Mouse (Mus musculus) limb, embryonic 13.5 days (tissue): ENCODE data around the gene Asap2. TPM values are rescaled to one million over a fixed set of nuclear protein-coding genes. Genes with fewer than 3 reads are reported as not detected.

Experiments used
- ATAC-seq: fragments of 200-750 bp; cut with Nextera tagmentation; 2 replicates; pipeline ENCODE4 v1.8.0; 2017; ENCODE audit warnings: low read depth, moderate number of reproducible peaks, moderate TSS enrichment; ENCODE audit not compliant: low FRiP score
- H3K27ac ChIP-seq: fragments of 300-500 bp; sonication (generic); 2 replicates; pipeline ENCODE4 v1.5.1; 2015; ENCODE audit warnings: inconsistent platforms, mild to moderate bottlenecking, moderate library complexity
- H3K27me3 ChIP-seq: fragments of 300-500 bp; sonication (generic); 2 replicates; pipeline ENCODE4 v1.6.1; 2015; ENCODE audit warnings: mild to moderate bottlenecking, inconsistent platforms
- H3K36me3 ChIP-seq: fragments of 300-500 bp; sonication (generic); 2 replicates; pipeline ENCODE4 v1.6.1; 2015; ENCODE audit warnings: inconsistent platforms, mild to moderate bottlenecking, moderate library complexity
- H3K4me1 ChIP-seq: fragments of 300-500 bp; sonication (generic); 2 replicates; pipeline ENCODE4 v1.6.1; 2015; ENCODE audit warnings: inconsistent platforms
- H3K4me2 ChIP-seq: fragments of 300-500 bp; sonication (generic); replicated peaks from 2 replicates; pipeline ENCODE4 v1.6.1; 2015; ENCODE audit warnings: inconsistent platforms, mild to moderate bottlenecking, moderate library complexity
- H3K4me3 ChIP-seq: fragments of 300-500 bp; sonication (generic); 2 replicates; pipeline ENCODE4 v1.5.1; 2015; ENCODE audit warnings: moderate library complexity, mild to moderate bottlenecking, inconsistent platforms
- H3K9ac ChIP-seq: fragments of 300-500 bp; sonication (generic); 2 replicates; pipeline ENCODE4 v1.6.1; 2015; ENCODE audit warnings: mild to moderate bottlenecking, inconsistent platforms
- H3K9me3 ChIP-seq: fragments of 300-500 bp; sonication (generic); 2 replicates; pipeline ENCODE4 v1.6.1; 2016; ENCODE audit warnings: inconsistent platforms
- WGBS: fragments of 180-500 bp; shearing (Covaris S2); methylation state at CpG from one replicate; pipeline ENCODE4 v1.1.7; 2015; 5-methylcytosine and 5-hydroxymethylcytosine counted together
- polyA plus RNA-seq: library from polyadenylated mRNA; unstranded; fragments of >200 nt; fragmentation: Nextera tagmentation; extraction: Ambion mirVana; gene quantifications from 2 replicates; pipeline ENCODE4 v1.2.1, GENCODE M21; 2015

Gene Asap2
- polyA plus RNA-seq, 1 experiment from 2014 or later: 10.7 TPM

GRCm38 (mm10) chr12:21286712-21287650 is 296.7 kb downstream of the Asap2 start:
- ATAC-seq: peak; percentile 10; the same call in 1 of the 2 replicates
- Histone ChIP-seq H3K27me3 (no peaks in the 10 kb centered on the region), H3K9me3 (no peaks in the 10 kb centered on the region), H3K4me1 (peaks cover 17% of the 10 kb centered on the region), H3K4me2 (peak overlapping the region; percentile 82), H3K27ac (peak overlapping the region; percentile 95), H3K4me3 (peak overlapping the region; percentile 84), H3K36me3 (peaks cover 27% of the 10 kb centered on the region), H3K9ac (peak overlapping the region; percentile 89)
- 34% methylated on average over 18 of the region's 18 CpGs for WGBS

- ATAC-seq: no peak
- Histone ChIP-seq H3K4me2 (no peak overlapping the region), H3K4me1 (peaks cover 17% of the 10 kb centered on the region), H3K36me3 (peaks cover 46% of the 10 kb centered on the region), H3K9ac (no peak overlapping the region), H3K9me3 (no peaks in the 10 kb centered on the region), H3K27ac (no peak overlapping the region), H3K27me3 (no peaks in the 10 kb centered on the region), H3K4me3 (no peak overlapping the region)
- WGBS: 90% methylated on average over 3 of the region's 3 CpGs
These were observed 298.6 kb downstream of the Asap2 start for GRCm38 (mm10) chr12:21288716-21289395.

- peaks cover 17% of the 10 kb centered on the region for H3K4me1 ChIP-seq
- peaks cover 54% of the 10 kb centered on the region for H3K36me3 ChIP-seq
- 90% methylated on average over 6 of the region's 6 CpGs for WGBS
- H3K4me2 ChIP-seq: no peak overlapping the region
- H3K9me3 ChIP-seq: no peaks in the 10 kb centered on the region
- ATAC-seq: no peak
- no peak overlapping the region for H3K27ac ChIP-seq
- no peaks in the 10 kb centered on the region for H3K27me3 ChIP-seq
- no peak overlapping the region for H3K4me3 ChIP-seq
- H3K9ac ChIP-seq: no peak overlapping the region
These were observed 299.4 kb downstream of the Asap2 start for GRCm38 (mm10) chr12:21289651-21290050.

GRCm38 (mm10) chr12:21298856-21299255 is 308.6 kb downstream of the Asap2 start:
- no peaks in the 10 kb centered on the region for H3K4me1 ChIP-seq
- WGBS: 93% methylated on average over 11 of the region's 11 CpGs
- peaks cover 86% of the 10 kb centered on the region for H3K36me3 ChIP-seq
- H3K27me3 ChIP-seq: no peaks in the 10 kb centered on the region
- no peak overlapping the region for H3K4me3 ChIP-seq
- H3K27ac ChIP-seq: no peak overlapping the region
- H3K9ac ChIP-seq: no peak overlapping the region
- H3K4me2 ChIP-seq: no peak overlapping the region
- no peaks in the 10 kb centered on the region for H3K9me3 ChIP-seq
- no peak for ATAC-seq

- H3K9ac ChIP-seq: no peak overlapping the region
- no peaks in the 10 kb centered on the region for H3K9me3 ChIP-seq
- H3K27me3 ChIP-seq: no peaks in the 10 kb centered on the region
- H3K36me3 ChIP-seq: peaks cover 85% of the 10 kb centered on the region
- no peak for ATAC-seq
- H3K4me2 ChIP-seq: no peak overlapping the region
- H3K4me1 ChIP-seq: no peaks in the 10 kb centered on the region
- no peak overlapping the region for H3K4me3 ChIP-seq
- 88% methylated on average over 7 of the region's 7 CpGs for WGBS
- H3K27ac ChIP-seq: no peak overlapping the region
These were observed 311.1 kb downstream of the Asap2 start for GRCm38 (mm10) chr12:21301324-21301723.

GRCm38 (mm10) chr12:21301932-21302331 is 311.7 kb downstream of the Asap2 start:
- no peak overlapping the region for H3K4me3 ChIP-seq
- no peak overlapping the region for H3K9ac ChIP-seq
- no peaks in the 10 kb centered on the region for H3K9me3 ChIP-seq
- no peaks in the 10 kb centered on the region for H3K4me1 ChIP-seq
- no peaks in the 10 kb centered on the region for H3K27me3 ChIP-seq
- no peak for ATAC-seq
- H3K36me3 ChIP-seq: peaks cover 86% of the 10 kb centered on the region
- 91% methylated on average over 8 of the region's 8 CpGs for WGBS
- H3K27ac ChIP-seq: no peak overlapping the region
- H3K4me2 ChIP-seq: no peak overlapping the region

- Histone ChIP-seq H3K27ac (no peak overlapping the region), H3K36me3 (peaks cover 86% of the 10 kb centered on the region), H3K4me2 (no peak overlapping the region), H3K27me3 (no peaks in the 10 kb centered on the region), H3K4me1 (no peaks in the 10 kb centered on the region), H3K9me3 (no peaks in the 10 kb centered on the region), H3K4me3 (no peak overlapping the region), H3K9ac (no peak overlapping the region)
- WGBS: 91% methylated on average over 5 of the region's 5 CpGs
- ATAC-seq: no peak
These were observed 312.1 kb downstream of the Asap2 start for GRCm38 (mm10) chr12:21302361-21302783.

- no peak overlapping the region for H3K9ac ChIP-seq
- H3K27ac ChIP-seq: no peak overlapping the region
- peaks cover 92% of the 10 kb centered on the region for H3K36me3 ChIP-seq
- no peak overlapping the region for H3K4me2 ChIP-seq
- H3K9me3 ChIP-seq: no peaks in the 10 kb centered on the region
- no peak overlapping the region for H3K4me3 ChIP-seq
- H3K27me3 ChIP-seq: no peaks in the 10 kb centered on the region
- ATAC-seq: no peak
- 95% methylated on average over 4 of the region's 4 CpGs for WGBS
- H3K4me1 ChIP-seq: no peaks in the 10 kb centered on the region
These were observed 315.5 kb downstream of the Asap2 start for GRCm38 (mm10) chr12:21305741-21306140.

- Histone ChIP-seq H3K27me3 (no peaks in the 10 kb centered on the region), H3K4me3 (no peak overlapping the region), H3K27ac (no peak overlapping the region), H3K4me1 (no peaks in the 10 kb centered on the region), H3K9ac (no peak overlapping the region), H3K36me3 (peaks cover 94% of the 10 kb centered on the region), H3K9me3 (no peaks in the 10 kb centered on the region), H3K4me2 (no peak overlapping the region)
- ATAC-seq: peak; percentile 60; the same call in 1 of the 2 replicates
- 61% methylated on average over 4 of the region's 4 CpGs for WGBS
These were observed 316.5 kb downstream of the Asap2 start for GRCm38 (mm10) chr12:21306721-21307120.

- Histone ChIP-seq H3K27ac (no peak overlapping the region), H3K4me2 (no peak overlapping the region), H3K9me3 (no peaks in the 10 kb centered on the region), H3K9ac (no peak overlapping the region), H3K36me3 (peaks cover 79% of the 10 kb centered on the region), H3K4me3 (no peak overlapping the region), H3K4me1 (peaks cover 5% of the 10 kb centered on the region; the same call in 1 of the 2 replicates), H3K27me3 (no peaks in the 10 kb centered on the region)
- no peak for ATAC-seq
- 95% methylated on average over 5 of the region's 5 CpGs for WGBS
These were observed 321.9 kb downstream of the Asap2 start for GRCm38 (mm10) chr12:21312201-21312600.

GRCm38 (mm10) chr12:21315923-21316868 is 325.9 kb downstream of the Asap2 start, which contains the start of gene Iah1:
Gene Iah1, plus strand, starts transcription at chr12:21316389.
- Histone ChIP-seq H3K27me3 (no peaks in the 10 kb centered on the region), H3K9ac (peak within 1 kb of the TSS; percentile 77), H3K9me3 (no peaks in the 10 kb centered on the region), H3K4me3 (peak within 1 kb of the TSS; percentile 62), H3K4me1 (peaks cover 6% of the 10 kb centered on the region; the same call in 1 of the 2 replicates), H3K4me2 (peak within 1 kb of the TSS; percentile 69), H3K36me3 (peaks cover 68% of the 10 kb centered on the region), H3K27ac (peak within 1 kb of the TSS; percentile 64; the same call in 1 of the 2 replicates)
- WGBS: 3% methylated on average over 59 of the region's 59 CpGs
- ATAC-seq: peak; percentile 93
